Mouse (Mus musculus): Measurements from ENCODE around the gene Rbck1. TPM values are rescaled to one million over a fixed set of nuclear protein-coding genes. Genes with fewer than 3 reads are reported as not detected.

Rbck1 gene
- polyA plus RNA-seq, 1 experiment from 2014 or later = 88.1 TPM

DNA sequence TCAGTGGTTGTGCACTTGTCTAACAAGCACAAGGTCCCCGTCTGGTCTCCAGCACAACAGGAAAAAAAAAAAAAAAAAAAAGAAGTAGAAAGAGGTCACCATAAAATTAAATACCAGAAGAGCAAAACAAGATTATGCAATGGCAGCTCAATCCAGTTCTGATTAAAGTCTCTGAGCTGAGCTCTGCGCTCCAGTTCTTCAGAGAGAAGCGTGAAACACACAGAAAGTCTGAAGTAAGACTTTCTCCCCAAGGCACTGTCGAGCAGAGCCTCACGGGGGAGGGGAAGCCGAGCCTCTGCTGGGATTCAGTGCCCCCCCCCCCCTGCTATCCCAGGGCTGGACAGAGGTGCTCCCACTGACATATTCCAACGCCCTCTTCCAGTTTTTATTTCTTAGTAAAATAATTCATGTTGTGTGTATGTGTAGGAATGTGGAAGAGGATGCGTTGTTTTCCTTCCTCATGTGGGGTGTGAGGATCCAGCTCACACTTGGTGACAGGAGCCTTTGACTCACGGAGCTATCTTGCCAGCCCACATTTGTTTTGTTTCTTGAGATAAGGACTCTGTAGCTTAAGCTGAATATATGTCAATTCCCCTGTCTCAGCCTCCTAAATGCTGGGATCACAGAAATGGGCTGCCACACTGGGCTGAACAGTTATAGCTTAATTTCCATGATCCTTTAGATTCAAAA lies 14.5 kb upstream of the Rbck1 start:
- Histone ChIP-seq H3K27me3 (ENCODE audit: control insufficient read depth, insufficient read depth, low read depth, low read length) (peaks cover 2% of the 10 kb centered on the region; the same call in 1 of the 2 replicates), H3K27ac (ENCODE audit: low read length) (no peak overlapping the region), H3K4me1 (replicated peaks; ENCODE audit: control insufficient read depth, insufficient read depth, low read length) (peaks cover 11% of the 10 kb centered on the region), H3K4me2 (ENCODE audit: low read depth, low read length) (no peak overlapping the region), H3K36me3 (ENCODE audit: control insufficient read depth, insufficient read depth, low read length) (no peaks in the 10 kb centered on the region), H3K9me3 (ENCODE audit: control insufficient read depth, low read length) (no peaks in the 10 kb centered on the region), H3K9ac (ENCODE audit: low read length) (no peak overlapping the region), H3K4me3 (ENCODE audit: low read length) (no peak overlapping the region)
- WGBS = 29% methylated on average over 9 of the region's 9 CpGs
- ATAC-seq (ENCODE audit: low read depth) = no peak

DNA sequence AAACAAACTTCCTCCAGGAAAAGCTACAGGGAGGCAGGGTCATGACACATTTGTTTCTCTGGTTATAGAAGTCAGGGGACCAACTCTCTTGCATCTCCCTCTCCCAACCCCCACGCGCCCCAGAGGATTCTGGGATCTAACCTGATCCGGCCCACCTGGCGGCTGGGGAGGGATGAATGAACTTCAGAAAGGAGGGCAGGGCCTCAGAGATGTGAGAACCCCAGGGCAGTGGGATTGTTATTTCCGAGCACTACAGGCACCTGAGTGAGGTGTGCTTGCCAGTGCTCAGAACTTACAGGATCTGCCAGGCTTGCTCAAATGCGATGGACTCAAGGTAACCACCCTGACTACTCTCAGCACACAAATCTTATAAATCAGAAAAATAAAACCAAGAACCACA lies 12.9 kb upstream of the Rbck1 start:
- Histone ChIP-seq H3K9me3 (ENCODE audit: control insufficient read depth, low read length) (no peaks in the 10 kb centered on the region), H3K4me2 (ENCODE audit: low read depth, low read length) (no peak overlapping the region), H3K4me1 (replicated peaks; ENCODE audit: control insufficient read depth, insufficient read depth, low read length) (peaks cover 11% of the 10 kb centered on the region), H3K9ac (ENCODE audit: low read length) (no peak overlapping the region), H3K4me3 (ENCODE audit: low read length) (no peak overlapping the region), H3K27me3 (ENCODE audit: control insufficient read depth, insufficient read depth, low read depth, low read length) (peaks cover 2% of the 10 kb centered on the region; the same call in 1 of the 2 replicates), H3K27ac (ENCODE audit: low read length) (no peak overlapping the region), H3K36me3 (ENCODE audit: control insufficient read depth, insufficient read depth, low read length) (no peaks in the 10 kb centered on the region)
- ATAC-seq (ENCODE audit: low read depth) = no peak
- WGBS = 61% methylated on average over 6 of the region's 6 CpGs

DNA sequence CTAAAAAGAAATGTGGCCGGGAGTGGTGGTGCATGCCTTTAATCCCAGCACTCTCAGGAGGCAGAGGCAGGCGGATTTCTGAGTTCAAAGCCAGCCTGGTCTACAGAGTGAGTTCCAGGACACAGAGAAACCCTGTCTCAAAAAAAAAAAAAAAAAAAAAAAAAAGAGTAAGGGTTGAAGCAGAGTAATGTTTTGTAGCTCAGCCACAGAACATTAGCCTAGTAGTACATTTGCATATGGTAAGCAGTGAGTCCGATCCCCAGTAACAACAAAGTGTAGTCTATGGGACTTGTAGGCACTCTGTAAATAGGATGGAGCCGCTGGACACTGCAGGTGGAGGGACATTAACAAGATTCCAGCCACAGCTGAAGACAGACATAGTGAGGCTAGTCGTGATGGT lies 12.5 kb upstream of the Rbck1 start:
- no peak overlapping the region for H3K4me2 ChIP-seq (ENCODE audit: low read depth, low read length)

DNA sequence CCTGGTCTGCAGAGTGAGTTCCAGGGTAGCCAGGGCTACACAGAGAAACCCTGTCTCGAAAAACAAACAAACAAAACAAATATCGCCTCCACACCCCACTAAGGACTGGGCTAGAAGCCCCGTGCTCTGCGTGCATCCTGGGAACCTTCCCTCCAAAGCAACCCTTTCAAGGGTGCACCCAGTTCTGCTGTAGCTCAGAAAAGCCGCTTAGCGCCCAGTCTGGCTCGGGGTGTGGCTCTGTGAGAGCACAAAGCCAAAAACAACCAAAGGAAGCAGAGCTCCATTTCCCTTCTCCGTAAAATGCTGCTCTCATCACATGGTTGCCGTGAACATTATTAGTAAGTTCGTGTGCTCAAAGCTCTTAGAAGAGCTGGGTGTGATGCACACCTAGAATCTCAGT lies 11.9 kb upstream of the Rbck1 start:
- peak; percentile 4 for ATAC-seq (ENCODE audit: low read depth)
- 9% methylated on average over 10 of the region's 10 CpGs for WGBS
- H3K27ac ChIP-seq (ENCODE audit: low read length) = no peak overlapping the region

More for the DNA sequence above, 12.5 kb upstream of the Rbck1 start:
- H3K36me3 ChIP-seq (ENCODE audit: control insufficient read depth, insufficient read depth, low read length) = no peaks in the 10 kb centered on the region
- ATAC-seq (ENCODE audit: low read depth) = no peak
- peaks cover 2% of the 10 kb centered on the region; the same call in 1 of the 2 replicates for H3K27me3 ChIP-seq (ENCODE audit: control insufficient read depth, insufficient read depth, low read depth, low read length)
- no peak overlapping the region for H3K27ac ChIP-seq (ENCODE audit: low read length)
- no peak overlapping the region for H3K9ac ChIP-seq (ENCODE audit: low read length)
- H3K4me1 ChIP-seq (replicated peaks; ENCODE audit: control insufficient read depth, insufficient read depth, low read length) = peaks cover 8% of the 10 kb centered on the region
- no peaks in the 10 kb centered on the region for H3K9me3 ChIP-seq (ENCODE audit: control insufficient read depth, low read length)
- 63% methylated on average over 5 of the region's 5 CpGs for WGBS
- no peak overlapping the region for H3K4me3 ChIP-seq (ENCODE audit: low read length)

DNA sequence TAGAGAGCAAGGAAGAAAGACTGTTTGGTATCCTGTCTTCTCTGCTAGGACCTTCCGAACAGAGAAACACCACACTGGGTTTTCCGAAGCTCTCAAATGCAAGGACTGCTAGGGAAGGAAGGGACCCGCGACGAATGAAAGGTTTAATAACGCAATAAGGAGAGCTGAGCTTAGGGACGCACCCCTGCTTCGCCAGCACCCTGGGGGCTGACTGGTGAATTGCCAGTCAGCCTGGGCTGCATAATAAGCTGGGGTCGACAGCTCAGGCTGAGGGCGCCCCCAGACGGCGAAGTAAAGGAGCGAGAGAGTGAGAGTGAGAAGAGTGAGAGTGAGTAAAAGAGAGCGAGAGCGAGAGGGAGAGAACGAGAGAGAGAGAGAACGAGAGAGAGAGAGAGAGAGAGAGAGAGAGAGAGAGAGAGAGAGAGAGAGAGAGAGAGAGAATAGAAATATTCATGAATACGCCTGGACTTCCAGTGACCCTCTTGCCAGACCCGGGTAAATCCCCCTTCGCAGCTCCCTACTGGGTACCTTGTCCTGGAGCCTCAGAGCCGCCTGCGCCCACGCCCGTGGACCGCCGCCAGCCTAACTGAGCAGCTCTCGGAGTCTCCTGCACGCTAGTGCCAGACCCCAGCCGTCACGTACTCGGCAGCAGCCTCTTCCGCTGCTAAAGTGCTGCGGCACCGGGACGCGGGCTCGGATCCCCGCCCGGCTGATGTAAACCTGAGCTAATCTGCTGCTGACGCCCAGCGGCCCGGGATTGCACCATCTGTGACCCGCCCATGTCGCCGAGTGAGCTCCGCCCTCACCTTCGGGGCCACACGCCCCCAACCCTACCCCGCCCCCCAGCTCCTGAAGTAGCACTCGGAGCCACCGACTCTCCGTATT lies 11.1 kb upstream of the Rbck1 start, which contains the start of gene Trib3:
Gene Trib3 (minus strand): TSS at position 704 of the 885 bp plus-strand sequence.
- peaks cover 2% of the 10 kb centered on the region; the same call in 1 of the 2 replicates for H3K27me3 ChIP-seq (ENCODE audit: control insufficient read depth, insufficient read depth, low read depth, low read length)
- H3K9ac ChIP-seq (ENCODE audit: low read length) = peak within 1 kb of the TSS; percentile 68
- H3K4me2 ChIP-seq (ENCODE audit: low read depth, low read length) = peak within 1 kb of the TSS; percentile 94
- peak within 1 kb of the TSS; percentile 60 for H3K27ac ChIP-seq (ENCODE audit: low read length)
- no peaks in the 10 kb centered on the region for H3K36me3 ChIP-seq (ENCODE audit: control insufficient read depth, insufficient read depth, low read length)
- peak; percentile 91 for ATAC-seq (ENCODE audit: low read depth)
- H3K9me3 ChIP-seq (ENCODE audit: control insufficient read depth, low read length) = no peaks in the 10 kb centered on the region
- WGBS = under 1% methylated on average over 52 of the region's 52 CpGs
- H3K4me3 ChIP-seq (ENCODE audit: low read length) = peak within 1 kb of the TSS; percentile 59
- peaks cover 6% of the 10 kb centered on the region for H3K4me1 ChIP-seq (replicated peaks; ENCODE audit: control insufficient read depth, insufficient read depth, low read length)

More for the DNA sequence above, 11.9 kb upstream of the Rbck1 start:
- Histone ChIP-seq H3K4me3 (ENCODE audit: low read length) (peak overlapping the region; percentile 59), H3K4me2 (ENCODE audit: low read depth, low read length) (peak overlapping the region; percentile 94), H3K9ac (ENCODE audit: low read length) (peak overlapping the region; percentile 68), H3K36me3 (ENCODE audit: control insufficient read depth, insufficient read depth, low read length) (no peaks in the 10 kb centered on the region), H3K27me3 (ENCODE audit: control insufficient read depth, insufficient read depth, low read depth, low read length) (peaks cover 2% of the 10 kb centered on the region; the same call in 1 of the 2 replicates), H3K4me1 (replicated peaks; ENCODE audit: control insufficient read depth, insufficient read depth, low read length) (peaks cover 6% of the 10 kb centered on the region), H3K9me3 (ENCODE audit: control insufficient read depth, low read length) (no peaks in the 10 kb centered on the region)

DNA sequence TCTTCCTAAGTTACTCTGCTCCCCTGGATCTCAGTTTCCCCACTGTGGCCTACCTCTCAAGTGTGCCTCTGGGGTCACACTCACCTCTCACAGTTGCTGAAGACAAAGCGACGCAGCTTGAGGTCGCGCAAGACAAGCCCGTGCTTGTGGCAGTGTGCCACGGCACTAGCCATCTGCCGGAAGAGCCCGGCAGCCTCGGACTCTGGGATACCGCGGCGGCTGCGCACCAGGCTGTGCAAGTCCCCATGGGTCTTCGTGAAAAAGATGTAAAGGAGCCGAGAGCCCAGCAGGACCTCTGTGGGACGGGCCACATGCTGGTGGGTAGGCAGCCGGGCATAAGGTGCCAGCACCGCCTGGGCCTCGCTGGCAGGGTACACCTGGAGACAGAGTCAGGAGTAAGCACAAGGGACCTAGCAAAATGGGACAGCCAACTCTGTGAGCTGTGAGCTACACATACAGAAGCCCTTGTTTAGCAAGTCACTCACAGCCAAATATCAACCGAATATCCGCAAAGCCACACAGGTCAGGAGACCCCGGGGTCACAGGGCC lies 7.3 kb upstream of the Rbck1 start:
- Histone ChIP-seq H3K9ac (ENCODE audit: low read length) (no peak overlapping the region), H3K27ac (ENCODE audit: low read length) (no peak overlapping the region), H3K9me3 (ENCODE audit: control insufficient read depth, low read length) (no peaks in the 10 kb centered on the region), H3K36me3 (ENCODE audit: control insufficient read depth, insufficient read depth, low read length) (no peaks in the 10 kb centered on the region), H3K4me2 (ENCODE audit: low read depth, low read length) (no peak overlapping the region), H3K4me1 (replicated peaks; ENCODE audit: control insufficient read depth, insufficient read depth, low read length) (peaks cover 15% of the 10 kb centered on the region), H3K4me3 (ENCODE audit: low read length) (no peak overlapping the region), H3K27me3 (ENCODE audit: control insufficient read depth, insufficient read depth, low read depth, low read length) (peaks cover 2% of the 10 kb centered on the region; the same call in 1 of the 2 replicates)
- no peak for ATAC-seq (ENCODE audit: low read depth)
- 84% methylated on average over 22 of the region's 22 CpGs for WGBS

DNA sequence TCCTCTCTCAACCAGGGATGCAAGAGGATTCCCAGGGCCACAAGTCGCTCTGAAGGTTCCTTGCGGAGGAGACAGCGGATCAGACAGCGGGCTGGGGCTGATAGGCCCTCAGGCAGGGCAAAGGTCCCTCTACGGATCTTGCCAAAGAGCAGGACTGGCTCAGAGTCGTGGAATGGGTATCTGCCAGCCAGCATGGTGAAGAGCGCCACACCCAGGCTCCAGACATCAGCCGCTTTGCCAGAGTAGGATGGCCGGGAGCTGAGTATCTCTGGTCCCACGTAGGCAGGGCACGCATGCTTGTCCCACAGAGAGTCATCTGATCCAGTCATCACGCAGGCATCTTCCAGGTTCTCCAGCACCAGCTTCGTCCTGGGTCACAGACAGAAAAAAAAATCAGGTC lies 5.9 kb upstream of the Rbck1 start:
- Histone ChIP-seq H3K4me3 (ENCODE audit: low read length) (no peak overlapping the region), H3K9ac (ENCODE audit: low read length) (no peak overlapping the region), H3K36me3 (ENCODE audit: control insufficient read depth, insufficient read depth, low read length) (no peaks in the 10 kb centered on the region), H3K27me3 (ENCODE audit: control insufficient read depth, insufficient read depth, low read depth, low read length) (peaks cover 2% of the 10 kb centered on the region; the same call in 1 of the 2 replicates), H3K4me2 (ENCODE audit: low read depth, low read length) (no peak overlapping the region), H3K27ac (ENCODE audit: low read length) (0 out of 2 replicates have a peak overlapping the region, but pooled peaks have one; percentile 75), H3K9me3 (ENCODE audit: control insufficient read depth, low read length) (no peaks in the 10 kb centered on the region), H3K4me1 (replicated peaks; ENCODE audit: control insufficient read depth, insufficient read depth, low read length) (peaks cover 9% of the 10 kb centered on the region)
- no peak for ATAC-seq (ENCODE audit: low read depth)
- 77% methylated on average over 13 of the region's 13 CpGs for WGBS

DNA sequence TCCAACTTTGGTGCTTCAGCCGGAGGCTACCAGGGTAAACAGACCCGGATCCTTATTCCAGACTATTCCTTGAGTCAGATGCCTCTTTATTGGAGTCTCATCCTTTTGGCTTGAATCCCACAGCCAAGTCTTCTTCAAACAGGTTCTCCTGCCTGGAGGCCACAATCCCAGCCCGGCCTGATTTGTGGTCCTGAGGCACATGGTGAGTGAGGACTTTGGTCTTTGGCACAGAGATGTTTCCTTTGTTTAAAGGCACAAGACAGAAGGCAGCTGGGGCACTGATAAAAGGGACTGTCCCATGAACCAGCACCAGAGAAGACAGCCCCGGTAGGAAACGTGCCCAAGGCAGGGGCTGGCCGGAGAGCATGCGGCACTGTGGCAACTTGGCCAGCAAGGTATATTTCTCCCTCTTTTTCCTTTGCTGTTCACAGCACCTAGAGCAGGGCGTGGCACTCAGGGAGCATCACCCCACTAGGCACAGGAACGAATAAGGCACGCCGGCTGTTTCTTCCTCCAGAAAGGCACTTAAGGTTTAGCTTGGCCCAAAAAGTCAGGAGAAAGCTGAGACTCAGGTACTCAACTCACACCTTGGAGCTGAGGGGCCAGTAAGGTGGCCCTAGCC lies 5.2 kb upstream of the Rbck1 start:
- ATAC-seq (ENCODE audit: low read depth) = no peak
- Histone ChIP-seq H3K27ac (ENCODE audit: low read length) (peak overlapping the region; percentile 75), H3K27me3 (ENCODE audit: control insufficient read depth, insufficient read depth, low read depth, low read length) (no peaks in the 10 kb centered on the region), H3K4me3 (ENCODE audit: low read length) (no peak overlapping the region), H3K36me3 (ENCODE audit: control insufficient read depth, insufficient read depth, low read length) (no peaks in the 10 kb centered on the region), H3K9ac (ENCODE audit: low read length) (no peak overlapping the region), H3K4me1 (replicated peaks; ENCODE audit: control insufficient read depth, insufficient read depth, low read length) (peaks cover 9% of the 10 kb centered on the region), H3K9me3 (ENCODE audit: control insufficient read depth, low read length) (no peaks in the 10 kb centered on the region), H3K4me2 (ENCODE audit: low read depth, low read length) (no peak overlapping the region)
- 80% methylated on average over 11 of the region's 11 CpGs for WGBS

All from lung, embryonic 16.5 days (tissue).